Mouse (Mus musculus) frontal cortex, postnatal 10 days (tissue): ENCODE measurements at regions not wholly inside any gene's neighbourhood (a gene's known extent, or its start where the extent isn't known, plus 50 kb on each side); places are given as distances from the start of the nearest gene placed in this dataset.

ENCODE experiments used
- DNase-seq, 2 experiments: peaks; one replicate each; pipeline ENCODE4 v3.0.0; 2022; ENCODE audit warnings: low spot score in 2 of 2, mixed read lengths in 1 of 2

DNA sequence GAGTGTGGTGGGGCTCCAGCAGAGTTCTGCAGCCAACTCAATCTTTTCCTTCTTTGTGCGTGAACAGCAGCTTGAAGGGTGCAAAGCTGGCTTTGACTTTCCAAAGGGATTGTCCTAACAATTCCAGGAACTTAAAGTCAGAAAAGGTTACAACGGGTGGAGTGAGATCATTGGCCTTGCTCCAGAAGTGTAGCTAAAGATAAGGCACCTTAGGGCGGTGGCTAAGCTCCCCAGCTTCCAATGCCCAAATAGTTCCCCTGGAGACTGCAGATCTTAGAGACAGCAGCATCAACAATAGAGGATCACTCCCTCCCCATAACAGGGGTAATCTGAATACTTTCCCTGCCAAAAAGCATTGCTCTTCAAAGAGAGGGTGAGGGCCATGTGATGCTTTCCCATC lies 62.3 kb upstream of the Cd93 start:
- no peak for DNase-seq

DNA sequence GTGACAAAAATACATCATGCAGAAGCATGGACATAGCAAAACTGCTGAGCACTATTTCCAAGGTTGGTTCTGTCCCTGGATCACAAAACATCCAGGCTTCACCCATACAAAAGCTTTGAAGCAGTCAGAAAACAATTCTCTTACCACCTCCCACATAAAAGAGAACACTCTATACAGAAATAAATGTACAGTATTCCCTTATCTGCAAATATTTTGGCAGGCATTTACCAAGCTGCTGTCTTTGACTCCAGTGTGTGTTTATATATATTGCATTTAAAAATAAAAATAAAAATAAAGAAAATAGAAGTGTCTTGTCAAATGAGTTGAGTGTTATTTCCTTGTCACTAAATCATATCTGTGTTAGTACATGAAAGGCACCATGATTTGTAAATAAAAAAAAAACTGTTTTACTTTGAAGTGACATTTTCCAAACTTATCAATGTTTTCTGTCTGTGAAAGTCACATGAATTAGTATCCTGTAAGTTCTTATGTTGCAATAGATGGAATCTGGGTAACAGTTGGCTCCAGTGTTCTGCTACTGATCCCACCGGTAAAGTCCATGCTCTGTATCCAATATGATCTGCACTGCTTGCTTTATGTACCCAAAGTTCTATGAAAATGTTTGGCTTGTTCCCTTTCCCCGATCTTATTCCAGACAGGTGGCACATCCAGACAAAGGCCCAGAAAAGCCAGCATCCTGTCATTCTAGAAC lies 59.9 kb upstream of the Cd93 start:
- no peak for DNase-seq

DNA sequence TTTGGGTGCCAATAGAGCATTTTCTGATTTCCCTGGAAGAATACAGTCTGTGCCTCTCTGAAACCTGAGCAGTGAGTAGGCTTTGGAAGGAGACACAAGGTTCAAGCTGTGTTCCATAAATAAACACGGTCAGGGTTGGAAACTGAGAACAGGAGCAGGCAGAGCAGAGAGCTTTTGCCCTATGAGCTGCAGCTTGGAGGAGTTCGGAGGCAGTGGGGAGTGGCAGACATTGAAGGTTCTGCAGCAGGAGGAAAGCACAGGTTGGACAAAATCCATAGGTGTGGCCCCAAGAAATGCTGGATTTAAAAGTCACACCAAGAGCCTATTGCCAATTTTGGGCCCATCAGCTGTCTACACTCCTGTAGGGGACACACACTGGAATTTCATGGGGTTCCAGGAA lies 59.0 kb upstream of the Cd93 start:
- no peak for DNase-seq

- DNase-seq: no peak
These were observed 57.0 kb upstream of the Cd93 start for GRCm38 (mm10) chr2:148500235-148500936.

GRCm38 (mm10) chr2:148497452-148498302 lies 54.3 kb upstream of the Cd93 start:
- DNase-seq: no peak

- no peak for DNase-seq
These were observed 53.0 kb upstream of the Cd93 start for GRCm38 (mm10) chr2:148496151-148497040.

- no peak for DNase-seq
These were observed 52.1 kb upstream of the Cd93 start for GRCm38 (mm10) chr2:148495485-148495884.

- no peak for DNase-seq
These were observed 49.9 kb upstream of the Cd93 start for GRCm38 (mm10) chr2:148493281-148493680.
